ENCODE assay signal across 17 mouse cellular contexts in the genomic region with DNA sequence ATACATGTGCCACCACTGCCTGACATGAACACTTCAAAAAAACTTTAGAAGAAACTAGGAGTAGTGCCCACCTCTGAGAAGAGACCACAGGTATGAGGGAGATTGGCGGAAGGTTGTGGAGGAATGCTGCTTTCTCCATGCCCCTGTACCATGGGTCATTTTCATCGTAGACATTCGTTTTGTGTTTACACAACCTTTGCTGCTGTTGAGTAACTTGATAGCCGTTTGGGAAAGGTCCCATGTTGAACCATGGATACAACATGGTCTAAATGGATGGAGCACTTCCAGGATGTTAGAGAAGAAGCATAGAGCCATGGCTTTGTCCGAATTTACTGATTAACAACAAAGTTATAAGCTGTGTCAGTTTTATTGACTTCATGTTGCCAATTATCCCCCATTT.
"Had no signal": no experiment of that assay in that cellular context is flagged by ENCODE, and none has a peak within 500 bp of the region (broad histone marks: within the 10 kb centered on the region; RNA-seq: fewer than 3 reads in every experiment).

No protein-coding gene starts in this region.

- H3K27ac ChIP-seq: liver, embryonic 14.5 days; lung, embryonic 15.5 days; macrophage; midbrain, embryonic 12.5 days; midbrain, embryonic 15.5 days; neural tube, embryonic 12.5 days; stomach, embryonic 15.5 days; stomach, postnatal 0 days had no signal

- H3K27me3 ChIP-seq: lung, embryonic 15.5 days; megakaryocyte, embryonic 14.5 days; midbrain, embryonic 12.5 days; midbrain, embryonic 15.5 days; neural tube, embryonic 12.5 days; stomach, embryonic 15.5 days had no signal

- H3K9ac ChIP-seq: liver, embryonic 14.5 days; lung, embryonic 15.5 days; midbrain, embryonic 12.5 days; midbrain, embryonic 15.5 days; neural tube, embryonic 12.5 days; stomach, embryonic 15.5 days had no signal

- H3K9me3 ChIP-seq: lung, embryonic 15.5 days; midbrain, embryonic 12.5 days; midbrain, embryonic 15.5 days; neural tube, embryonic 12.5 days; stomach, embryonic 15.5 days had no signal

- H3K4me2 ChIP-seq: lung, embryonic 15.5 days; midbrain, embryonic 12.5 days; midbrain, embryonic 15.5 days; neural tube, embryonic 12.5 days; stomach, embryonic 15.5 days had no signal

- H3K4me3 ChIP-seq: lung, embryonic 15.5 days; megakaryocyte, embryonic 14.5 days; midbrain, embryonic 12.5 days; midbrain, embryonic 15.5 days; neural tube, embryonic 12.5 days; stomach, embryonic 15.5 days had no signal

- DNase-seq: lung, adult 2 months; lung, postnatal 14 days; lung, postnatal 36 days; right cerebral cortex, postnatal 14 days; thymus, adult 2 months; thymus, postnatal 25 days; thymus, postnatal 4 days had no signal

- ATAC-seq: lung, postnatal 0 days; midbrain, embryonic 15.5 days had no signal

- H3K36me3 ChIP-seq: lung, embryonic 15.5 days; midbrain, embryonic 12.5 days; midbrain, embryonic 15.5 days; neural tube, embryonic 12.5 days; stomach, embryonic 15.5 days had no signal
